Mouse (Mus musculus): Measurements from ENCODE around the gene Syn3. TPM values are rescaled to one million over a fixed set of nuclear protein-coding genes. Genes with fewer than 3 reads are reported as not detected.

Gene Syn3
- polyA plus RNA-seq, 1 experiment from 2014 or later: 14.7 TPM

GRCm38 (mm10) chr10:86376392-86377185, 122.1 kb downstream of the Syn3 start:
- ATAC-seq (ENCODE audit: low read depth): peak; percentile 89
- no peak overlapping the region for H3K4me2 ChIP-seq
- WGBS: 65% methylated on average over 8 of the region's 8 CpGs
- H3K9me3 ChIP-seq: no peaks in the 10 kb centered on the region
- no peaks in the 10 kb centered on the region for H3K36me3 ChIP-seq
- H3K27me3 ChIP-seq: no peaks in the 10 kb centered on the region
- H3K4me3 ChIP-seq: no peak overlapping the region
- H3K4me1 ChIP-seq (replicated peaks): peaks cover 9% of the 10 kb centered on the region; the same call in 1 of the 2 replicates
- H3K27ac ChIP-seq (replicated peaks): peak overlapping the region; percentile 68
- 0 out of 2 replicates have a peak overlapping the region, but pooled peaks have one; percentile 22 for H3K9ac ChIP-seq

- H3K4me1 ChIP-seq (replicated peaks): peaks cover 9% of the 10 kb centered on the region; the same call in 1 of the 2 replicates
- H3K27me3 ChIP-seq: no peaks in the 10 kb centered on the region
- ATAC-seq (ENCODE audit: low read depth): peak; percentile 91
- H3K9me3 ChIP-seq: no peaks in the 10 kb centered on the region
- H3K4me2 ChIP-seq: no peak overlapping the region
- 46% methylated on average over 11 of the region's 11 CpGs for whole genome bisulfite sequencing
- no peak overlapping the region for H3K9ac ChIP-seq
- H3K4me3 ChIP-seq: no peak overlapping the region
- H3K27ac ChIP-seq (replicated peaks): peak overlapping the region; percentile 68
- H3K36me3 ChIP-seq: no peaks in the 10 kb centered on the region
Observed at GRCm38 (mm10) chr10:86375903-86376302, 122.8 kb downstream of the Syn3 start.

- Histone ChIP-seq H3K27me3 (no peaks in the 10 kb centered on the region), H3K4me1 (replicated peaks) (peaks cover 9% of the 10 kb centered on the region; the same call in 1 of the 2 replicates), H3K9ac (no peak overlapping the region), H3K36me3 (no peaks in the 10 kb centered on the region), H3K4me2 (no peak overlapping the region), H3K9me3 (no peaks in the 10 kb centered on the region), H3K4me3 (no peak overlapping the region), H3K27ac (replicated peaks) (no peak overlapping the region)
- no peak for ATAC-seq (ENCODE audit: low read depth)
- 89% methylated on average over 2 of the region's 2 CpGs for WGBS
Observed at GRCm38 (mm10) chr10:86374061-86374460, 124.6 kb downstream of the Syn3 start.

- no peak for ATAC-seq (ENCODE audit: low read depth)
- Histone ChIP-seq H3K9ac (no peak overlapping the region), H3K4me3 (no peak overlapping the region), H3K27me3 (no peaks in the 10 kb centered on the region), H3K4me2 (no peak overlapping the region), H3K4me1 (replicated peaks) (peaks cover 9% of the 10 kb centered on the region; the same call in 1 of the 2 replicates), H3K36me3 (no peaks in the 10 kb centered on the region), H3K27ac (replicated peaks) (no peak overlapping the region), H3K9me3 (no peaks in the 10 kb centered on the region)
Observed at GRCm38 (mm10) chr10:86371561-86371960, 127.1 kb downstream of the Syn3 start.

GRCm38 (mm10) chr10:86369346-86369745, 129.3 kb downstream of the Syn3 start:
- no peak for ATAC-seq (ENCODE audit: low read depth)
- no peaks in the 10 kb centered on the region for H3K9me3 ChIP-seq
- H3K27me3 ChIP-seq: no peaks in the 10 kb centered on the region
- H3K9ac ChIP-seq: no peak overlapping the region
- 83% methylated on average over 4 of the region's 4 CpGs for WGBS
- no peak overlapping the region for H3K4me3 ChIP-seq
- H3K27ac ChIP-seq (replicated peaks): no peak overlapping the region
- H3K4me1 ChIP-seq (replicated peaks): peaks cover 16% of the 10 kb centered on the region
- H3K4me2 ChIP-seq: no peak overlapping the region
- H3K36me3 ChIP-seq: no peaks in the 10 kb centered on the region

DNA sequence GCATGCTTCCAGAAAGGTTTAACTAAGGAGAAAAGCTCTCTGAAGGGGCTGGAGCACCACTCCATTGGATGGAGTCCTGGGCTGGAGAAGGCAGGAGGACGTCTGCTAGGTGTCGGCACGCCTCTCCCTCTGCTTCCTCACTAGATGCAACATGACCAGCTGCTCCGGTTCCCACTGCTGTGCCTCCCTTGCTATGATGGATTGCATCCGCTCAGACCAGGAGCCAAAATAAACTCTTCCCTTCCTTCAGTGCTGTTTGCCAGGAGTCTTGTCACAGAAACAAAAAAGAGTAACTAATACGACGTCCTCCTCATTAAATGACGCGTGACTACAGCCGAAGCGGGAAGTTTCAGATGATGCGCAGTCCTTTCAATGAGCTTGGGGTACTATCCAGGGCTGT, 129.9 kb downstream of the Syn3 start:
- Histone ChIP-seq H3K4me2 (no peak overlapping the region), H3K4me3 (no peak overlapping the region), H3K27ac (replicated peaks) (no peak overlapping the region), H3K27me3 (no peaks in the 10 kb centered on the region), H3K4me1 (replicated peaks) (peaks cover 16% of the 10 kb centered on the region), H3K36me3 (no peaks in the 10 kb centered on the region), H3K9me3 (no peaks in the 10 kb centered on the region), H3K9ac (no peak overlapping the region)
- 76% methylated on average over 12 of the region's 12 CpGs for WGBS
- no peak for ATAC-seq (ENCODE audit: low read depth)

GRCm38 (mm10) chr10:86367346-86367745, 131.3 kb downstream of the Syn3 start:
- no peaks in the 10 kb centered on the region for H3K27me3 ChIP-seq
- H3K36me3 ChIP-seq: no peaks in the 10 kb centered on the region
- H3K4me3 ChIP-seq: no peak overlapping the region
- no peaks in the 10 kb centered on the region for H3K9me3 ChIP-seq
- H3K4me1 ChIP-seq (replicated peaks): peaks cover 16% of the 10 kb centered on the region
- H3K27ac ChIP-seq (replicated peaks): no peak overlapping the region
- H3K4me2 ChIP-seq: no peak overlapping the region
- 87% methylated on average over 4 of the region's 4 CpGs for WGBS
- no peak overlapping the region for H3K9ac ChIP-seq
- ATAC-seq (ENCODE audit: low read depth): no peak

GRCm38 (mm10) chr10:86365632-86366092, 133.0 kb downstream of the Syn3 start:
- Histone ChIP-seq H3K9me3 (no peaks in the 10 kb centered on the region), H3K4me2 (no peak overlapping the region), H3K4me3 (no peak overlapping the region), H3K36me3 (no peaks in the 10 kb centered on the region), H3K27me3 (no peaks in the 10 kb centered on the region), H3K4me1 (replicated peaks) (peaks cover 16% of the 10 kb centered on the region), H3K9ac (no peak overlapping the region), H3K27ac (replicated peaks) (no peak overlapping the region)
- WGBS: 52% methylated on average over 5 of the region's 5 CpGs
- ATAC-seq (ENCODE audit: low read depth): peak; percentile 91

DNA sequence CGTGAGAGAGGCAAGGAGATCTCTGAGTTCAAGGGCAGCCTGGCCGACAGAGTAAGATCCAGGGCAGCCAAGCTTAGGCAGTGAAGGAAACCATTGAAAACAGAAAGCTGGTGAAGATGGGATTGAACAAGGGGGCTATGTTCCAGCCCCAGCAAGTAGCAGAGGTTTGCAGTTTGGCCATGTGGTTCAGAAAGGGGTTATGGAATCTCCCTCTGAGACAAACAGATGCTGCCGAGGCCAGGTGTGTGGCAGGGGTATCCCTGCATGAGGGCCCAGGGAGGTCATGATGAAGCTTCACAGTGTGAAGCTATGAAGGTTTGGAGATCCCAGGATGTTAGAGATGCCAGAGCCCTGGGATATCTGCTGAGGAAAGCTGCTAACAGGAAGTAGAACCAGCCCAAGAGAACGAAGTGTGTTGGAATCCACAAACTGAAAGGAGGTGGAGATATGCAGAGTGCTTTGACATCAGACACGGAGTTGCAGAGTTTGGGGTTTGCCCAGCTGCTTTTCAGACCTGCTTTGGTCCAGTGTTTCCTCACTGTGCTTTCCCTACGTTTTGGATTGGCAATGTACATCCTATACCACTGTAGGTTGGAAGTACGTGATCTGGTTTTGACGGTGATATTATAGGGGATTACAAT, 134.9 kb downstream of the Syn3 start:
- H3K4me3 ChIP-seq: no peak overlapping the region
- whole genome bisulfite sequencing: 85% methylated on average over 8 of the region's 8 CpGs
- no peak overlapping the region for H3K4me2 ChIP-seq
- peaks cover 19% of the 10 kb centered on the region for H3K4me1 ChIP-seq (replicated peaks)
- H3K36me3 ChIP-seq: no peaks in the 10 kb centered on the region
- H3K27ac ChIP-seq (replicated peaks): no peak overlapping the region
- H3K9ac ChIP-seq: no peak overlapping the region
- no peak for ATAC-seq (ENCODE audit: low read depth)
- H3K27me3 ChIP-seq: no peaks in the 10 kb centered on the region
- H3K9me3 ChIP-seq: no peaks in the 10 kb centered on the region

- Histone ChIP-seq H3K27ac (replicated peaks) (no peak overlapping the region), H3K9ac (no peak overlapping the region), H3K27me3 (no peaks in the 10 kb centered on the region), H3K4me3 (no peak overlapping the region), H3K9me3 (no peaks in the 10 kb centered on the region), H3K4me1 (replicated peaks) (peaks cover 6% of the 10 kb centered on the region), H3K4me2 (no peak overlapping the region), H3K36me3 (no peaks in the 10 kb centered on the region)
- 55% methylated on average over 4 of the region's 4 CpGs for WGBS
- ATAC-seq (ENCODE audit: low read depth): 0 out of 2 replicates have a peak, but pooled peaks have one; percentile 23
Observed at GRCm38 (mm10) chr10:86359699-86360098, 139.0 kb downstream of the Syn3 start.

DNA sequence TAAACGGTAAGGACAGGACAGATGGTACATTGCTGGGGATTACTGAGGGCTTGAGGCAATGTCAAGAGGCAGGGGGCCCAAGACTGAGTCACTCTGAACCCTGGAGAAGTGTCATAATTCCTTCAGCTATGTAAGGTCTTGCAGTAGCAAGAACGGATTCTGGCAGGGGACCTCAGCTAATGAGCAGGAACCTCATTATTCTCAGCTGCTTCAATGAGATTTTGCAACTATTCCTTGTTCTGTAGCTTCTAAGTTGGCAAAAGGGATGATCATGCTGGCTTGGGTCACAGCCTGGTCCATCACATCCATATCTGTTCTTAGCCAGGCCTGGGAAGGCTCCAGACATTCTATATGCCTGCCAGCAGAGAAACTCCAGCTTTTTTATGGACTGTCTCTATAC, 139.5 kb downstream of the Syn3 start:
- WGBS: 66% methylated on average over 2 of the region's 2 CpGs
- no peak overlapping the region for H3K4me3 ChIP-seq
- H3K9ac ChIP-seq: no peak overlapping the region
- no peak overlapping the region for H3K4me2 ChIP-seq
- H3K36me3 ChIP-seq: no peaks in the 10 kb centered on the region
- no peak overlapping the region for H3K27ac ChIP-seq (replicated peaks)
- H3K27me3 ChIP-seq: no peaks in the 10 kb centered on the region
- peaks cover 6% of the 10 kb centered on the region for H3K4me1 ChIP-seq (replicated peaks)
- H3K9me3 ChIP-seq: no peaks in the 10 kb centered on the region
- no peak for ATAC-seq (ENCODE audit: low read depth)

DNA sequence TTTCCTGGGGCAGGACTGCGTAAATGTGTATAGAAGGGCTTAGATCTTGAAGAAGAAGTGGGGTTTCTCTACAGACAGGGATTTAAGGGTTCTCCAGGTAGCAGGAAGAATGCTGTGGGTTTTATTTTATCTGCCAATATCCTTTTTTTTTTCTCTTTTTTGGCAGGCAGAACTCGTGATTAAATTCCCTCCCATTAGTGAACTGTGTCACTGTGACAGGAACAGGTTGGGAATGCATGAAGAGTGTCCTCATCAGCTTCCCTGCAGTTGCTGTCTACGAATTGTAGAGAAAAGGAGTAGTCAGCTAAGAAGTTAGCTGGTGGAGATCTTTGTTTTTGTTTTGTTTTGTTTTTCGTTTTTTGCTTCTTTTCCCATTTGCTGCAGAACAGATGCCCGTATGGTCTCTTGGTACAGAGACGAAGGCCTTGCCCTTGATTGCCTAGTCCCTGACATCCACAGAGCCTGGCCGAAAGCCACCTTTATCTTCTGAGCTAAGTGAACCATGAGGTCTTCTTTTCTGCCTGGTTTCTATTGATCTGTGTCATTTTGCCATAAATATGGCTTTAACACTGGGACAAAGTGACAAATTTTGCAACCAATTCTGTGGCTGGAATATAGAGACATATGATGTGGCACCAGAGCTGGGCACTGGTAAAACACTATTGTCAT, 140.3 kb downstream of the Syn3 start:
- H3K27me3 ChIP-seq: no peaks in the 10 kb centered on the region
- H3K9me3 ChIP-seq: no peaks in the 10 kb centered on the region
- no peak overlapping the region for H3K9ac ChIP-seq
- H3K4me3 ChIP-seq: no peak overlapping the region
- 87% methylated on average over 7 of the region's 7 CpGs for WGBS
- ATAC-seq (ENCODE audit: low read depth): no peak
- H3K4me2 ChIP-seq: no peak overlapping the region
- peaks cover 6% of the 10 kb centered on the region for H3K4me1 ChIP-seq (replicated peaks)
- peaks cover 3% of the 10 kb centered on the region; the same call in 1 of the 2 replicates for H3K36me3 ChIP-seq
- no peak overlapping the region for H3K27ac ChIP-seq (replicated peaks)

Data from neural tube, embryonic 13.5 days (tissue).